Mouse (Mus musculus): Measurements from ENCODE around the gene Arl5c.
A peak's percentile ranks its signal among the peaks of the same experiment; 100 is the strongest.
"Not testable (repeated sequence)": the region's sequence is repeated elsewhere in the genome, so short reads cannot be mapped to it uniquely, and the experiment has no call there.

Arl5c gene

GRCm38 (mm10) chr11:97955915-97956314, 40.1 kb downstream of the Arl5c start:
- DNase-seq, result no peak

DNA sequence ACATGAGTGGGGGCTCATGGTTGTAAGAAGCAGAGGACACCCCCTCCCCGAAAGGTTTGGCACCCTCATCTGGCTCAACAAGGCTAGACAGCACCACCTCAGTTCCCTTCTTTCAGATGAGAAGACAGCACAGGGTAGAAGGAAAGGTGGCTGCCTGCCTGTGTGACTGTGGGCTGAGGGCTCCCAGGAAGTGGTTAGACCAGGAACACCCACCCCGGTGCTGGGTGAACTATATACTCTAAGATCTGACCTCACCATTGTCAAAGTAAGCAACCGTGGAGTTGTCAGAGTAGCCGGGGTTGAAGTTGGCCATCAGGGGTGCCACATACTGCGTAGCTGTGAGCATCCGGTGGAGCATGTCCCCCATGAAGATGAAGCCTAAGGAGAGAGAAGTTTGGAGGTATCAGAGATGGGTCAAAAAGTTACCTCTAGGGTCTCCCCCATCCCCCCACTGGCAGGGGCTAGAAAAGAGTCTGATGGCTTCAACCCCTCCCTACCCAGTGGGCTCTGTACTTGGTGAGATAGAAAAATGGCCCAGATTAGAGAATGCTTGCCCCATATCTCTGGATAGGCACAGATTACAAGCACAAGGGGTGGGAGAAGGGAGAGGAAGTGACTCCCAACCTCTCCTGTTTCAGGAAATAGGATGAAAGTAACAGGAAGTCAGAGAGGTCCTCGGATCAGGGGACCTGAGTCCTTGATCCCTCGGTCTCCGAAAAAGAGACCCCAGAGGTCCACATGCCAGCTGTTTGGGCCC, 40.7 kb downstream of the Arl5c start:
- DNase-seq, result no peak

- DNase-seq, result no peak
Observed at GRCm38 (mm10) chr11:97954469-97955141, 41.4 kb downstream of the Arl5c start.

GRCm38 (mm10) chr11:97953939-97954275, 42.1 kb downstream of the Arl5c start:
- no peak for DNase-seq

GRCm38 (mm10) chr11:97953179-97953938, 42.6 kb downstream of the Arl5c start:
- no peak for DNase-seq

GRCm38 (mm10) chr11:97952367-97953006, 43.5 kb downstream of the Arl5c start:
- no peak for DNase-seq

DNA sequence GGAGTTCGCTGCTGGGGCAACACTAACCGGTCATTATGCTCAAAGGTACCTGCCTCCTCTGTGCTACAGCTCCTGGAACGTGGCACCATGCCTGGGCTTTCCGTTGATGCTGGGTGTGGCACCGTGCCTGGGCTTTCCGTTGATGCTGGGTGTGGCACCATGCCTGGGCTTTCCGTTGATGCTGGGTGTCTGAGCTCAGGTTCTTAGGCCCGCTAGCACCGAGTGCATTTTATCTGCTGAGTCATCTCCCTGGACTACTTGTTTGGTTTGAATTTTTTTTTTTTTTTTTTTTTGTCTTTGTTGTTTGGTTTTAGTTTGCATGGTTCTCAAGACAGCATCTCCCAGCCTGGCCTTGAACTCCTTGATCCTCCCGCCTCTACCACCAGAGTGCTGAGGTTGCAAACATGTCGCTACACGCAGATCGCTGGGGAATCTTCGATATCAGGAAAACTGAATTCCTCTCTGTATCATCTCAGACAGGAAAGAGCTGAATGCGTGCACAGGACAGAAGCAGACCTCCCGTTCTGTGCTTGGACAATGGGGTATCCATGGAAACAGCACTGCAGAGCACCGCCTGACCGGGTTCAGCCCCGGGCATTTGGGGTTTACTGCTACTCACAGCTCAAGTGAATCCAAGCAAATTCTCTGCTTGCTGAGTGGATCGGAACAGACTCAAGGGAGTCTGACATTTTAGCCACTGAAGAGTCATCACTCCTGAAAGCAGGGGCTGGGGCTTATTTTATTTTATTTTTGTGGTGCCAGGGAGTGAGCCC, 46.1 kb downstream of the Arl5c start:
- no peak for DNase-seq

GRCm38 (mm10) chr11:97947426-97947825, 48.6 kb downstream of the Arl5c start:
- DNase-seq, result peak; percentile 48

DNA sequence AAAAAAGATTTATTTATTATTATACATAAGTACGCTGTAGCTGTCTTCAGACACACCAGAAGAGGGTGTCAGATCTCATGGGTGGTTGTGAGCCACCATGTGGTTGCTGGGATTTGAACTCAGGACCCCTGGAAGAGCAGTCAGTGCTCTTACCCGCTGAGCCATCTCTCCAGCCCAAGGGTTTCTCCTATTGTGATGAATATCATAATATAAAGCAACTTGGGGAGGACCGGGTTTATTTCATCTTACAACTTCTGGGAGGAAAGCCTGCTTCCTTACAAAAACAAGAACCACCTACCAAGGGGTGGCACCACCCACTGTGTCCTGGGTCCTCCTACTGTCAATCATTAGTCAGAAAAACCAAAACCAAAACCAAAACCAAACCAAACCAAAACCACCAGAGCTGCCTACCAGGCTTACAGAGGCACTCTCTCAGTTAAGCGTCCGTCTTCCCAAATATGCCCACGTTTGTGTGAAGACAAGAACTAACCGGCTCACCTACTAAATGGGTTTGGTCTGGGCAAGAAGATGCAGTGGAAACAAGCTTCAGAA, 50.2 kb downstream of the Arl5c start:
- not testable (repeated sequence) for DNase-seq

DNA sequence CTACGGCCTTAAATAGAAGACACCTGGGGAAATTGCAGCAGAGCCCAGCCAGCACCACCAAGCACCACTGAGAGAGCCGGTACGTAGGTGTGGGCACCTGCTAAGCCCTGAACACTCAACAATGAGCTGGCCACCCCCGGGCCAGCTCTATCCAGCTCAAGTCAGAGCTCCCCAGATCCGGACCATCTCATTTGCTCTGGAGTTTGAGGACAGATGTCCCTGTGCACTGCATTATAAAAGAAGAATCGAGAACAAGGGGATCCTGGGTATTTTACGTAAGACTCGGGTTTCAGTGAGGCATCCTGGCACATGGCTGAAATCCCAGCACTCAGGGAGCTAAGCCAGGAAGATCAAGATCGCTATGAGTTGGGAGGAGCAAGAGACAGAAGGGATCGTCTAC, 51.0 kb downstream of the Arl5c start:
- DNase-seq, result no peak

GRCm38 (mm10) chr11:97943256-97943655, 52.7 kb downstream of the Arl5c start:
- no peak for DNase-seq

GRCm38 (mm10) chr11:97942420-97943111, 53.4 kb downstream of the Arl5c start:
- no peak for DNase-seq

Measured in cerebellum, adult 9-11 months (tissue).